Mouse (Mus musculus) intestine, embryonic 14.5 days (tissue): ENCODE results near the gene Syne2. TPM values are rescaled to one million over a fixed set of nuclear protein-coding genes. Genes with fewer than 3 reads are reported as not detected.

Source experiments
- ATAC-seq: fragments of 200-750 bp; cut with Nextera tagmentation; replicated peaks from 2 replicates; pipeline ENCODE4 v1.8.0; 2017; ENCODE audit warnings: low read depth, moderate number of reproducible peaks, moderate TSS enrichment, moderate library complexity; ENCODE audit not compliant: low FRiP score, low TSS enrichment
- DNase-seq: peaks from one replicate; pipeline ENCODE4 v3.0.0-alpha.2; 2018; ENCODE audit warnings: low spot score
- H3K27ac ChIP-seq: fragments of 300-500 bp; sonication (generic); 2 replicates; pipeline ENCODE4 v1.5.1; 2014; ENCODE audit warnings: low read depth, mild to moderate bottlenecking, control low read depth
- H3K27me3 ChIP-seq: fragments of 300-500 bp; sonication (generic); replicated peaks from 2 replicates; pipeline ENCODE4 v1.6.1; 2014; ENCODE audit warnings: low read length, control low read depth; ENCODE audit not compliant: control insufficient read depth, insufficient read depth
- H3K36me3 ChIP-seq: fragments of 300-500 bp; sonication (generic); 2 replicates; pipeline ENCODE4 v1.6.1; 2014; ENCODE audit warnings: low read length, control low read depth; ENCODE audit not compliant: control insufficient read depth, insufficient read depth
- H3K4me1 ChIP-seq: fragments of 300-500 bp; sonication (generic); replicated peaks from 2 replicates; pipeline ENCODE4 v1.6.1; 2014; ENCODE audit warnings: low read length, control low read depth, mixed read lengths; ENCODE audit not compliant: control insufficient read depth, insufficient read depth
- H3K4me2 ChIP-seq: fragments of 300-500 bp; sonication (generic); 2 replicates; pipeline ENCODE4 v1.6.1; 2014; ENCODE audit warnings: low read length
- H3K4me3 ChIP-seq: fragments of 300-500 bp; sonication (generic); 2 replicates; pipeline ENCODE4 v1.5.1; 2014; ENCODE audit warnings: low read depth, low read length, control low read depth, mixed read lengths
- H3K9ac ChIP-seq: fragments of 300-500 bp; sonication (generic); 2 replicates; pipeline ENCODE4 v1.6.1; 2014; ENCODE audit warnings: mild to moderate bottlenecking, low read length
- H3K9me3 ChIP-seq: fragments of 300-500 bp; sonication (generic); 2 replicates; pipeline ENCODE4 v1.6.1; 2016; ENCODE audit warnings: low read length, control low read depth; ENCODE audit not compliant: control insufficient read depth
- WGBS: fragments of 180-500 bp; shearing (Covaris S2); extraction: QIAGEN DNeasy Blood & Tissue Kit; methylation state at CpG from one replicate; pipeline ENCODE4 v1.1.7; 2014; 5-methylcytosine and 5-hydroxymethylcytosine counted together
- polyA plus RNA-seq: library from polyadenylated mRNA; unstranded; fragments of >200 nt; fragmentation: Nextera tagmentation; extraction: Ambion mirVana; gene quantifications from 2 replicates; pipeline ENCODE4 v1.2.1, GENCODE M21; 2014

The Syne2 gene
- polyA plus RNA-seq, 1 experiment from 2014 or later: 41.5 TPM

DNA sequence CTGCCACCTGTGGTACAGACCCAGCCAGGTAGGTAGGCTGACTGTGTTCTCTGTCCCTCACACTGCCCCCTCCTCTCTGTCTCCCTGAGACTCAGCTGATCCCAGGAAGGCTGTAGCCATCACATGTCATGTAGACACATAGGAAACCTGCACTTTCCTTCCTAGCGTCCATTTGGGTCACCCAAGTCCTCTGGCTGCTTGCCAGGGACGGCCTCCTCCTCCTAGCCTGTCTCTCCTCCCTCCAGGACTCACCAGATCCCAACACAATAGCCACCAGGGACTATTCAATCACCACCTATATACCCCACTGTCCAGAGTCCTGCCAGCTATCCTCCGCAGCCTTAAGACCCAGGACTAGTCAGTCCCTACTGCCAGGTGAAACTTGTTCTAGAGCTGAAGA, 293.1 kb downstream of the Syne2 start:
- no peak for DNase-seq
- H3K36me3 ChIP-seq: peaks cover 27% of the 10 kb centered on the region
- H3K27me3 ChIP-seq: no peaks in the 10 kb centered on the region
- no peak overlapping the region for H3K27ac ChIP-seq
- no peak for ATAC-seq
- no peak overlapping the region for H3K9ac ChIP-seq
- H3K9me3 ChIP-seq: no peaks in the 10 kb centered on the region
- no peak overlapping the region for H3K4me2 ChIP-seq
- H3K4me1 ChIP-seq: no peaks in the 10 kb centered on the region
- H3K4me3 ChIP-seq: no peak overlapping the region
- 83% methylated on average over 3 of the region's 3 CpGs for WGBS

DNA sequence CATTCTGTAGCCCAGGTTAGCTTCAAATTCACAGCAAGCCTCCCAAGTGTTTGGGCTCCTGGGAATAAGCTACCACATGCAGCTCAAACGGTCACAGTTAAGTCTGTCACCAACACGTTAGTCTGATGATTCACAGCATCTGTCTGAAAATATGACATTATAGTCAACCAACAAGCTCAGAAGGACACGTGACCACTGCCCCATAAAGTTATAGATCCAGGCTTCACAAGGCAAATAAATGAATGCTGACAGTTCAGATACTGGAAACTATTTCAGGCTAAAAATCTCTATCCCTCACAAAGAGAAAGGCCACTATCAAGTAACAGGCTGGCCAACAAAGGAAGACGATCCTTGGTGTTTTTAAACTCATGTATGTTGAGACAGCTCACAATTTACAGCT, 298.6 kb downstream of the Syne2 start:
- no peaks in the 10 kb centered on the region for H3K27me3 ChIP-seq
- no peaks in the 10 kb centered on the region for H3K4me1 ChIP-seq
- no peak overlapping the region for H3K4me3 ChIP-seq
- H3K9me3 ChIP-seq: no peaks in the 10 kb centered on the region
- DNase-seq (no peak), ATAC-seq (no peak)
- H3K9ac ChIP-seq: no peak overlapping the region
- no peaks in the 10 kb centered on the region for H3K36me3 ChIP-seq
- H3K27ac ChIP-seq: no peak overlapping the region
- 69% methylated on average over 4 of the region's 4 CpGs for WGBS
- no peak overlapping the region for H3K4me2 ChIP-seq

DNA sequence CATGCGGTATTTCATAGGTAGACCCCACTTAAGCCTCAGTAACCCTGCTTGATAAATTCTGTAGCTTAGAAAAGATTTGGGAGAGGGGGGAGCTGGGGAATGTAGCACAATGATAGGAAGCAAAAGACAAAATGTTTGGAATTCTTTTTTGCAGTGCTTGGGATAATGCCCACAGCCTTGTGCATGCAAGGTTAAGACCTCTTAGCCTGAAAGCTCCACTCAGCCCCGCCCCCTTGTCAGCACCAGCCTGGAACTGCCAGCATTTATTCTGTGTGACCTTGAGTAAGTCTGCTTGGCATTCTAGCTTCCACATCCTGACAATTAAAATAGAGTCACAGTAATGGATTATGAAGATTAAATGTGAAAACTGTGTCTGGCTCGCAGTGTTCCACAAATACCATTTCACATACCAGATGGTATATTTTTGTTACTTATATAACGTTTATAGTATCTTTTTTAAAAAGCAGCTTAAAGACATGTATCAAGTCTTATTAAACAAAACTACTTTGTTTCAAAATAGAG, 299.8 kb downstream of the Syne2 start:
- Histone ChIP-seq H3K4me3 (no peak overlapping the region), H3K27ac (no peak overlapping the region), H3K4me1 (no peaks in the 10 kb centered on the region), H3K36me3 (no peaks in the 10 kb centered on the region), H3K4me2 (no peak overlapping the region), H3K9me3 (no peaks in the 10 kb centered on the region), H3K27me3 (no peaks in the 10 kb centered on the region), H3K9ac (no peak overlapping the region)
- ATAC-seq (no peak), DNase-seq (no peak)
- WGBS: 59% methylated on average over 4 of the region's 4 CpGs

DNA sequence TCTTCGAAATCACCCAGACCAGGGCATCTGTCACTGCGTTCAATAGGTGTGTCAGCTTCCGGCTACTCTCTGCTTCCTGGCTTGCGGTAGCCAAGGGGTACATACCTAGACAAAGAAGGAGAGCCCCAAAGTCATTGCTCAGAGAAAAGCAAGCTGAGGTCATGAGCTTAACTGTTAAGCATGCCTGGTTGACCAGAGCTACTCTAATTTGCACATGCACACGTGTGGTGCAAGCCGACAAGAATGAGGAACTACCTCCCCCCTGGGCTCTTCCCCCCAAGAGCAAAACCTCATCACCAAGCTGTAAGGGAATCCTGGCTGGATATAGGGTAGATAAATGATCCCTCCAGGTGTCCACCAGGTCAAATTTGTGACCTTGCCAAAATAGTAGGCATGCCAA, 305.3 kb downstream of the Syne2 start:
- WGBS: 88% methylated on average over 6 of the region's 6 CpGs
- no peak for ATAC-seq
- Histone ChIP-seq H3K9me3 (no peaks in the 10 kb centered on the region), H3K9ac (no peak overlapping the region), H3K27me3 (no peaks in the 10 kb centered on the region), H3K27ac (no peak overlapping the region), H3K36me3 (no peaks in the 10 kb centered on the region), H3K4me1 (no peaks in the 10 kb centered on the region), H3K4me3 (no peak overlapping the region), H3K4me2 (no peak overlapping the region)
- no peak for DNase-seq

DNA sequence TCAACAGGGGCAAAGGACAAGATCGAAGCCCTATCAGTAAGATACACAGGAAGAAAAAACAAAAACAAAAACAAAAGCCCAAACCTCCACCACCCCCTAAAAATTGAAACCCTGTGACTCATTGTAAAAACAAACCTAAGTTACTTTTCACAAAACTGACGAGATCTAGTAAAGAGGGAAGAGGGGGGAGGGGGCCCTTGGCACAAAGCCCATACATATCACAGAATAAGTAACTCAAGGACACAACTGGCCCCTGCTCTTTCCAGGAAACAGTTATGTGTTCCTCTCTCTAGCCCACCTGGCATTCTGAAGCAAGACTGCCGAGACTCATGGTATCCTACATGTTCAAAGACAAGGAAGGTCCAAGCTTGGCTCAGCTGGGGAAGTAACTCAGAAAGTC, 310.4 kb downstream of the Syne2 start:
- 67% methylated on average over 3 of the region's 3 CpGs for WGBS
- Histone ChIP-seq H3K27ac (no peak overlapping the region), H3K4me3 (no peak overlapping the region), H3K9ac (no peak overlapping the region), H3K9me3 (no peaks in the 10 kb centered on the region), H3K36me3 (no peaks in the 10 kb centered on the region), H3K4me1 (no peaks in the 10 kb centered on the region), H3K27me3 (no peaks in the 10 kb centered on the region), H3K4me2 (no peak overlapping the region)
- ATAC-seq: no peak
- DNase-seq: no peak

DNA sequence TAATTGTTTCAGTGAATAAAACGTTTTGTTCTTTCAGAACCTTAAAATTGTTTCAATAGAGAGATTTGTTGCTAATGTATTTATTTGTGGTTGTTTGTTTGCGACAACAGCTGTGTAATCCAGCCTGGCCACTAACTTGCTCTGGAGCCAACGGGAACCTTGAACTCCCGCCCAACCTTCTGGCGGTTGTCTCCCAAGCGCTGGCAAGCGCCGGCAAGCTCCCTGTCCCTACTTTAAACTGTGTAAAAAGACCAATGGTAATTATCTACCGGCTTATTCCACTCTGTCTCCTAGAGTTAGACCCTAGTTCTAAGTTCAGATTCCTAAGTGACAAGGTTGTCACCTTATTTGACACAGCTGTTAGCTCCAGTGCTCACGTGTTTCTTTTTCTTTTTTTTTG, 310.9 kb downstream of the Syne2 start:
- 88% methylated on average over 10 of the region's 10 CpGs for WGBS
- H3K36me3 ChIP-seq: no peaks in the 10 kb centered on the region
- no peaks in the 10 kb centered on the region for H3K27me3 ChIP-seq
- no peaks in the 10 kb centered on the region for H3K9me3 ChIP-seq
- DNase-seq (no peak), ATAC-seq (no peak)
- no peak overlapping the region for H3K4me2 ChIP-seq
- no peak overlapping the region for H3K27ac ChIP-seq
- H3K4me3 ChIP-seq: no peak overlapping the region
- H3K9ac ChIP-seq: no peak overlapping the region
- no peaks in the 10 kb centered on the region for H3K4me1 ChIP-seq

DNA sequence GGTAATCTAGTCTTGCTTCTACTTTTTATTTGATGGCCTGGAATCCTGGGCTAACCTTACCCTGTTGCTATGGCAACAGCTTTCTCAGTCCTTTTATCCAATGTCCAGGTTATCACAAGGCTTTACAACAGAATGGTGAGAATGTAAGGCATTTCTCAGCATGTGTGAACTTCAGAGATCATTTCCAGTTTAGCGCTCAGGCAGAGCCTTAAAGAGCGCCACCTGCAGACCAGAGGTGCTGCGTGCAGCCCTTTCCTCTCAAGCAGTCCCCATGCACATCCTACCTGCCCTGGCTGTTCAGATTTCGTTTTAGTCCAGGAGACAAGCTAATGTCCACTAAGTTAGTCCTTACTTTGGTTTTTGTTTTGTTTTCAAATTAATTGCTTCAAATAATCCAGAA, 312.3 kb downstream of the Syne2 start:
- DNase-seq: no peak
- no peaks in the 10 kb centered on the region for H3K9me3 ChIP-seq
- H3K36me3 ChIP-seq: no peaks in the 10 kb centered on the region
- H3K9ac ChIP-seq: no peak overlapping the region
- no peak overlapping the region for H3K27ac ChIP-seq
- no peak overlapping the region for H3K4me3 ChIP-seq
- no peak overlapping the region for H3K4me2 ChIP-seq
- no peaks in the 10 kb centered on the region for H3K27me3 ChIP-seq
- 25% methylated on average over 4 of the region's 4 CpGs for WGBS
- ATAC-seq: no peak
- no peaks in the 10 kb centered on the region for H3K4me1 ChIP-seq

DNA sequence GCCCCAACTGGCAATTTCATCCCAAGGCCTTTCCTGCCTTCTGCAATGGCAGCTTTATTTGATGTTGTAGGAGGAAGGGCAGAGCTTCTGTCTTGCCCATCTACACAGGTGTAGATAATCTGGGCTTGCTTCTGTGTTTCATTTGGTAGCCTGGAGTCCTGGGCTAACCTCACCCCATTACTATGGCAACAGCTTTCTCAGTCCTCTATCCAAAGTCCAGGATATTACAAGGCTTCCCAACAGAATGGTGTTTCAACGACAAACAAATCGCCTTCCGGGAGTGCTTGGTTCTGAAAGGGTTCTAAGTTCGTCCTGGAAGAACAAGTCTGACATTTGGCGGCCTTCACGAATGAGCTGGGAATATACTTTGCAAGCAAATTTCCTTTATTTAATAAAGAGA, 313.0 kb downstream of the Syne2 start:
- Histone ChIP-seq H3K9me3 (no peaks in the 10 kb centered on the region), H3K4me3 (no peak overlapping the region), H3K36me3 (no peaks in the 10 kb centered on the region), H3K9ac (no peak overlapping the region), H3K4me2 (no peak overlapping the region), H3K27me3 (no peaks in the 10 kb centered on the region), H3K4me1 (no peaks in the 10 kb centered on the region), H3K27ac (no peak overlapping the region)
- 78% methylated on average over 6 of the region's 6 CpGs for WGBS
- ATAC-seq: no peak
- DNase-seq: no peak

DNA sequence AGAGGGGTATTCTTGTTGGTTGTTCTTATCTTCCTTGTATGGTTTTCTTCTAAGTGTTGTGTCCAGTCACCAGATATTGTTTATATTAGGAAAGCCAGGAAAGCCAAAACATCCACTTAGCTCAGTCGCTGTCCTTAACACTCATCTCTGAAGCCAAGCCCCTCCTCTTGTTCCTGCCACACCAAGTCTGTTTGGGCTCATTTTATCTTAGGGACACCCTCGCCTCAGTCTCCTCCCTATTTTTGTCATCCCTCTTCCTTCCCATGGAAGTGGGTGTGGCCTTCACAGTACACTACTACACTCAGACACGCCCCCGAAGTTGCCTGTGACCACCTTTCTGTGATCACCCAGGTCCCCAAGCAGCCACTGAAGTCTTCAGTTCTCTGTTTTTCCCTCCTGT, 314.7 kb downstream of the Syne2 start:
- ATAC-seq (no peak), DNase-seq (no peak)
- WGBS: 63% methylated on average over 4 of the region's 4 CpGs
- Histone ChIP-seq H3K36me3 (no peaks in the 10 kb centered on the region), H3K4me1 (no peaks in the 10 kb centered on the region), H3K4me2 (no peak overlapping the region), H3K4me3 (no peak overlapping the region), H3K27ac (no peak overlapping the region), H3K9me3 (no peaks in the 10 kb centered on the region), H3K9ac (no peak overlapping the region), H3K27me3 (no peaks in the 10 kb centered on the region)
